7 mouse cellular contexts compared by ENCODE assay signal in genomic region chr8:106140769-106141168, GRCm38 (mm10). TPM values are rescaled to one million over a fixed set of nuclear protein-coding genes. Genes with fewer than 3 reads are reported as not detected.
DNase-seq lines count a peak whose midpoint lies in the region; ATAC-seq and TF ChIP-seq lines count a peak whose summit lies in the region.

No protein-coding gene starts in this region.

- peak; percentile 96 for TF ChIP-seq CTCF in hindbrain, postnatal 0 days (IDR thresholded peaks at IDR 0.05; ENCODE audit: low read depth)

- H3K4me2 ChIP-seq in hindbrain, postnatal 0 days (ENCODE audit: low read depth, low read length) = no peak overlapping the region
- no peak overlapping the region for H3K4me2 ChIP-seq in midbrain, embryonic 13.5 days (replicated peaks)

- no peak overlapping the region for H3K9ac ChIP-seq in hindbrain, postnatal 0 days (replicated peaks; ENCODE audit: low read length)
- no peak overlapping the region for H3K9ac ChIP-seq in midbrain, embryonic 13.5 days (replicated peaks)

- no peak overlapping the region for H3K4me3 ChIP-seq in hindbrain, postnatal 0 days (ENCODE audit: low read length)
- no peak overlapping the region for H3K4me3 ChIP-seq in midbrain, embryonic 13.5 days (replicated peaks)

- peaks cover 20% of the 10 kb centered on the region for H3K4me1 ChIP-seq in hindbrain, postnatal 0 days (ENCODE audit: insufficient read depth, low read length)
- peaks cover 27% of the 10 kb centered on the region for H3K4me1 ChIP-seq in midbrain, embryonic 13.5 days (replicated peaks)

- DNase-seq in cerebellum, adult 9-11 months = peak; percentile 67
- peak; percentile 62 to 72 for DNase-seq in frontal cortex, postnatal 10 days (ENCODE audit: low spot score in 2 of 2)
- DNase-seq in hindbrain, postnatal 0 days (ENCODE audit: low spot score) = peak; percentile 90
- DNase-seq in left cerebral cortex, adult 9 months (ENCODE audit: low spot score in 2 of 2) = peak; percentile 46 to 90
- DNase-seq in skeletal muscle tissue, adult 2 months (ENCODE audit: low read depth, low spot score) = peak; percentile 77

- peak; percentile 81 for ATAC-seq in activated CD4-positive, CD25-positive, alpha-beta regulatory T cell, adult 4 months
- ATAC-seq in hindbrain, postnatal 0 days = peak; percentile 77
- peak; percentile 79 for ATAC-seq in midbrain, embryonic 13.5 days

- peaks cover 14% of the 10 kb centered on the region for H3K27me3 ChIP-seq in hindbrain, postnatal 0 days (ENCODE audit: insufficient read depth, low read length)
- peaks cover 48% of the 10 kb centered on the region for H3K27me3 ChIP-seq in midbrain, embryonic 13.5 days

- 16% methylated on average over 13 of the region's 13 CpGs for WGBS in hindbrain, postnatal 0 days
- WGBS in midbrain, embryonic 13.5 days = 17% methylated on average over 13 of the region's 13 CpGs

- no peaks in the 10 kb centered on the region for H3K36me3 ChIP-seq in hindbrain, postnatal 0 days (ENCODE audit: insufficient read depth, low read length)
- no peaks in the 10 kb centered on the region for H3K36me3 ChIP-seq in midbrain, embryonic 13.5 days

- H3K9me3 ChIP-seq in hindbrain, postnatal 0 days (ENCODE audit: low read length) = no peaks in the 10 kb centered on the region
- no peaks in the 10 kb centered on the region for H3K9me3 ChIP-seq in midbrain, embryonic 13.5 days

- H3K27ac ChIP-seq in hindbrain, postnatal 0 days = no peak overlapping the region
- H3K27ac ChIP-seq in midbrain, embryonic 13.5 days = no peak overlapping the region

RNA-seq across cellular contexts. Expression of gene Esrp2, which starts 4.0 kb away (rescaled TPM):
- polyA plus RNA-seq in activated CD4-positive, CD25-positive, alpha-beta regulatory T cell, adult 4 months (2017; shearing (Covaris generic)) = under 1 TPM in 1 of 2 experiments, not detected in 1; 0.20 TPM
- 0.10 and 0.75 TPM in 2 replicates for total RNA-seq in hindbrain, postnatal 0 days (2014; rRNA removed)
- polyA plus RNA-seq in hindbrain, postnatal 0 days (2015; fragmentation: Nextera tagmentation; extraction: Ambion mirVana) = 0.10 and 0.15 TPM in 2 replicates
- polyA plus RNA-seq in midbrain, embryonic 13.5 days (2015; fragmentation: Nextera tagmentation; extraction: Ambion mirVana) = 0.09 TPM in 1 of 2 replicates, not detected in the other

RNA-seq across cellular contexts. Expression of gene Pla2g15, which starts 9.4 kb away (rescaled TPM):
- 1 to 10 TPM; 1.9 to 4.0 TPM for polyA plus RNA-seq in activated CD4-positive, CD25-positive, alpha-beta regulatory T cell, adult 4 months (2017; shearing (Covaris generic))
- 14.9 and 18.2 TPM in 2 replicates for total RNA-seq in hindbrain, postnatal 0 days (2014; rRNA removed)
- polyA plus RNA-seq in hindbrain, postnatal 0 days (2015; fragmentation: Nextera tagmentation; extraction: Ambion mirVana) = 14.6 and 15.7 TPM in 2 replicates
- polyA plus RNA-seq in midbrain, embryonic 13.5 days (2015; fragmentation: Nextera tagmentation; extraction: Ambion mirVana) = 16.8 and 18.4 TPM in 2 replicates

RNA-seq across cellular contexts. Expression of gene Slc7a6, which starts 27.9 kb away (rescaled TPM):
- polyA plus RNA-seq in activated CD4-positive, CD25-positive, alpha-beta regulatory T cell, adult 4 months (2017; shearing (Covaris generic)) = 10 to 100 TPM; 26.2 to 33.6 TPM
- 35.2 and 39.1 TPM in 2 replicates for total RNA-seq in hindbrain, postnatal 0 days (2014; rRNA removed)
- polyA plus RNA-seq in hindbrain, postnatal 0 days (2015; fragmentation: Nextera tagmentation; extraction: Ambion mirVana) = 49.9 and 53.2 TPM in 2 replicates
- polyA plus RNA-seq in midbrain, embryonic 13.5 days (2015; fragmentation: Nextera tagmentation; extraction: Ambion mirVana) = 76.0 and 81.0 TPM in 2 replicates
